Mouse (Mus musculus): ENCODE results near the gene Stradb.

- TF ChIP-seq ZC3H11A (IDR thresholded peaks at IDR 0.05; ENCODE audit: borderline replicate concordance, low read depth, low read length) (no peak), MAFK (IDR thresholded peaks at IDR 0.05; ENCODE audit: insufficient read depth, low read depth, low read length) (no peak), CHD2 (IDR thresholded peaks at IDR 0.05; ENCODE audit: low read depth, low read length) (no peak), HCFC1 (IDR thresholded peaks at IDR 0.05; ENCODE audit: borderline replicate concordance, insufficient read depth, low read length) (no peak), ZNF384 (IDR thresholded peaks at IDR 0.05; ENCODE audit: low read depth, low read length) (no peak)
These were observed 20.4 kb downstream of the Stradb start for GRCm38 (mm10) chr1:58993723-58994122.

Measured in ES-E14 (cell line).